Mouse (Mus musculus) midbrain, postnatal 0 days (tissue): Measurements from ENCODE around the gene Gm20812. TPM values are rescaled to one million over a fixed set of nuclear protein-coding genes. Genes with fewer than 3 reads are reported as not detected.
"Not testable (repeated sequence)": the region's sequence is repeated elsewhere in the genome, so short reads cannot be mapped to it uniquely, and the experiment has no call there.

Source experiments
- ATAC-seq: fragments of 200-750 bp; cut with Nextera tagmentation; 2 replicates; pipeline ENCODE4 v1.8.0; 2017; ENCODE audit warnings: moderate number of reproducible peaks, mild to moderate bottlenecking, moderate TSS enrichment, moderate library complexity; ENCODE audit not compliant: low FRiP score
- DNase-seq: peaks from one replicate; pipeline ENCODE4 v3.0.0-alpha.2; 2015; ENCODE audit warnings: low spot score
- H3K27ac ChIP-seq: fragments of 300-500 bp; sonication (generic); 2 replicates; pipeline ENCODE4 v1.5.1; 2014; ENCODE audit warnings: low read depth, mild to moderate bottlenecking, low read length, mixed read lengths
- H3K27me3 ChIP-seq: fragments of 300-500 bp; sonication (generic); 2 replicates; pipeline ENCODE4 v1.6.1; 2014; ENCODE audit warnings: low read length, control low read depth, mixed read lengths; ENCODE audit not compliant: insufficient read depth
- H3K36me3 ChIP-seq: fragments of 300-500 bp; sonication (generic); 2 replicates; pipeline ENCODE4 v1.6.1; 2014; ENCODE audit warnings: low read length, control low read depth, mixed read lengths; ENCODE audit not compliant: insufficient read depth
- H3K4me1 ChIP-seq: fragments of 300-500 bp; sonication (generic); 2 replicates; pipeline ENCODE4 v1.6.1; 2014; ENCODE audit warnings: mild to moderate bottlenecking, control low read depth, antibody characterized with exemption, low read length, mixed read lengths; ENCODE audit not compliant: insufficient read depth
- H3K4me2 ChIP-seq: fragments of 300-500 bp; sonication (generic); 2 replicates; pipeline ENCODE4 v1.6.1; 2014; ENCODE audit warnings: low read depth, mild to moderate bottlenecking, low read length, mixed read lengths; ENCODE audit not compliant: poor library complexity, severe bottlenecking
- H3K4me3 ChIP-seq: fragments of 300-500 bp; sonication (generic); 2 replicates; pipeline ENCODE4 v1.5.1; 2014; ENCODE audit warnings: low read depth, mild to moderate bottlenecking, low read length, moderate library complexity
- H3K9ac ChIP-seq: fragments of 300-500 bp; sonication (generic); replicated peaks from 2 replicates; pipeline ENCODE4 v1.6.1; 2014; ENCODE audit warnings: mild to moderate bottlenecking, low read length, moderate library complexity, mixed read lengths; ENCODE audit not compliant: poor library complexity, severe bottlenecking
- H3K9me3 ChIP-seq: fragments of 300-500 bp; sonication (generic); 2 replicates; pipeline ENCODE4 v1.6.1; 2016; ENCODE audit warnings: low read length, control low read depth
- WGBS: fragments of 180-500 bp; shearing (Covaris S2); extraction: QIAGEN DNeasy Blood & Tissue Kit; methylation state at CpG from one replicate; pipeline ENCODE4 v1.1.7; 2014; 5-methylcytosine and 5-hydroxymethylcytosine counted together
- polyA plus RNA-seq: library from polyadenylated mRNA; unstranded; fragments of >200 nt; fragmentation: Nextera tagmentation; extraction: Ambion mirVana; gene quantifications from 2 replicates; pipeline ENCODE4 v1.2.1, GENCODE M21; 2015
- total RNA-seq: library from RNA; depleted of rRNA; stranded (reverse); fragments of >200 nt; gene quantifications from 2 replicates; pipeline ENCODE4 v1.2.3, GENCODE M21; 2014; rRNA removed

The Gm20812 gene
- total RNA-seq (not detected in 2 replicates), polyA plus RNA-seq (not detected in 2 replicates)

GRCm38 (mm10) chrY:12381681-12382080 is at the start of gene Gm20812:
Gene Gm20812 (plus strand): TSS chrY:12381981.
- no CpG with 5 or more reads among the region's 3 CpGs for WGBS
- ATAC-seq, result not testable (repeated sequence)

More at GRCm38 (mm10) chrY:12381681-12382080, at the start of gene Gm20812:
- H3K4me2 ChIP-seq, H3K4me3 ChIP-seq, H3K4me1 ChIP-seq, H3K36me3 ChIP-seq, H3K9me3 ChIP-seq, DNase-seq, H3K9ac ChIP-seq, H3K27me3 ChIP-seq, H3K27ac ChIP-seq: not testable (repeated sequence)

Other genes with a start within 250 kb of the Gm20812 start
- gene Gm29554, start 108.0 kb upstream of the Gm20812 start, total RNA-seq, result not detected in 2 replicates
- not detected in 2 replicates for gene Gm29554, start 108.0 kb upstream of the Gm20812 start, polyA plus RNA-seq